ENCODE assay signal across 17 mouse cellular contexts in genomic region chr12:32169164-32169563, GRCm38 (mm10). TPM values are rescaled to one million over a fixed set of nuclear protein-coding genes. Genes with fewer than 3 reads are reported as not detected.
DNase-seq lines count a peak whose midpoint lies in the region; ATAC-seq and TF ChIP-seq lines count a peak whose summit lies in the region.
"Had no signal": no experiment of that assay in that cellular context is flagged by ENCODE, and none has a peak within 500 bp of the region (broad histone marks: within the 10 kb centered on the region; RNA-seq: fewer than 3 reads in every experiment).

No protein-coding gene starts in this region.

- no peak overlapping the region for H3K4me2 ChIP-seq in forebrain, embryonic 13.5 days
- H3K4me2 ChIP-seq in forebrain, embryonic 11.5 days (ENCODE audit: low read depth, low read length, severe bottlenecking), result no peak overlapping the region
- no peak overlapping the region for H3K4me2 ChIP-seq in forebrain, embryonic 14.5 days (ENCODE audit: low read length)
- no peak overlapping the region for H3K4me2 ChIP-seq in limb, embryonic 14.5 days (replicated peaks; ENCODE audit: low read depth, low read length, severe bottlenecking)
- H3K4me2 ChIP-seq: embryonic facial prominence, embryonic 13.5 days; intestine, embryonic 15.5 days; kidney, embryonic 15.5 days; liver, embryonic 12.5 days; lung, embryonic 14.5 days had no signal

- no peaks in the 10 kb centered on the region for H3K27me3 ChIP-seq in forebrain, embryonic 13.5 days
- H3K27me3 ChIP-seq in forebrain, embryonic 11.5 days (ENCODE audit: control insufficient read depth, insufficient read depth, low read length), result no peaks in the 10 kb centered on the region
- H3K27me3 ChIP-seq in forebrain, embryonic 14.5 days (replicated peaks; ENCODE audit: control insufficient read depth, insufficient read depth, low read length), result no peaks in the 10 kb centered on the region
- H3K27me3 ChIP-seq in limb, embryonic 14.5 days (ENCODE audit: control insufficient read depth, insufficient read depth, low read length), result no peaks in the 10 kb centered on the region
- H3K27me3 ChIP-seq: embryonic facial prominence, embryonic 13.5 days; intestine, embryonic 15.5 days; kidney, embryonic 15.5 days had no signal

- no peak overlapping the region for H3K4me3 ChIP-seq in forebrain, embryonic 13.5 days
- no peak overlapping the region for H3K4me3 ChIP-seq in forebrain, embryonic 11.5 days (ENCODE audit: low read depth, low read length)
- no peak overlapping the region for H3K4me3 ChIP-seq in forebrain, embryonic 14.5 days (ENCODE audit: low read depth, low read length)
- H3K4me3 ChIP-seq in limb, embryonic 14.5 days (replicated peaks; ENCODE audit: low read length), result no peak overlapping the region
- H3K4me3 ChIP-seq: embryonic facial prominence, embryonic 13.5 days; intestine, embryonic 15.5 days; kidney, embryonic 15.5 days; liver, embryonic 12.5 days had no signal

- no peaks in the 10 kb centered on the region for H3K36me3 ChIP-seq in forebrain, embryonic 13.5 days (ENCODE audit: poor library complexity, severe bottlenecking)
- no peaks in the 10 kb centered on the region for H3K36me3 ChIP-seq in forebrain, embryonic 11.5 days (ENCODE audit: control insufficient read depth, insufficient read depth, low read length)
- no peaks in the 10 kb centered on the region for H3K36me3 ChIP-seq in forebrain, embryonic 14.5 days (ENCODE audit: control insufficient read depth, insufficient read depth, low read length)
- no peaks in the 10 kb centered on the region for H3K36me3 ChIP-seq in limb, embryonic 14.5 days (ENCODE audit: control insufficient read depth, insufficient read depth, low read length)
- H3K36me3 ChIP-seq: embryonic facial prominence, embryonic 13.5 days; intestine, embryonic 15.5 days; kidney, embryonic 15.5 days; liver, embryonic 12.5 days had no signal

- no peak for TF ChIP-seq POLR2A in limb, embryonic 14.5 days (IDR thresholded peaks at IDR 0.05; ENCODE audit: borderline replicate concordance, extremely low read depth, insufficient read depth, insufficient read length)

- ATAC-seq in forebrain, embryonic 13.5 days, result peak; percentile 81
- no peak for ATAC-seq in forebrain, embryonic 11.5 days (replicated peaks; ENCODE audit: low FRiP score)
- ATAC-seq in forebrain, embryonic 14.5 days, result peak; percentile 86
- no peak for ATAC-seq in limb, embryonic 14.5 days (ENCODE audit: low FRiP score, low read depth)
- ATAC-seq: intestine, embryonic 15.5 days; liver, embryonic 12.5 days had no signal

- no peaks in the 10 kb centered on the region for H3K9me3 ChIP-seq in forebrain, embryonic 13.5 days (replicated peaks)
- no peaks in the 10 kb centered on the region for H3K9me3 ChIP-seq in forebrain, embryonic 11.5 days (ENCODE audit: control insufficient read depth, low read length)
- no peaks in the 10 kb centered on the region for H3K9me3 ChIP-seq in forebrain, embryonic 14.5 days (replicated peaks; ENCODE audit: control insufficient read depth, low read length)
- no peaks in the 10 kb centered on the region for H3K9me3 ChIP-seq in limb, embryonic 14.5 days (ENCODE audit: control insufficient read depth, low read length)
- H3K9me3 ChIP-seq: embryonic facial prominence, embryonic 13.5 days; intestine, embryonic 15.5 days; kidney, embryonic 15.5 days; liver, embryonic 12.5 days had no signal

- 0 out of 2 replicates have a peak, but pooled peaks cover 8% of the 10 kb centered on the region for H3K4me1 ChIP-seq in forebrain, embryonic 13.5 days
- H3K4me1 ChIP-seq in forebrain, embryonic 11.5 days (replicated peaks; ENCODE audit: control insufficient read depth, insufficient read depth, low read length), result 0 out of 2 replicates have a peak, but pooled peaks cover 2% of the 10 kb centered on the region
- H3K4me1 ChIP-seq in forebrain, embryonic 14.5 days (ENCODE audit: control insufficient read depth, insufficient read depth, low read length), result peaks cover 2% of the 10 kb centered on the region; the same call in 1 of the 2 replicates
- no peaks in the 10 kb centered on the region for H3K4me1 ChIP-seq in limb, embryonic 14.5 days (ENCODE audit: control insufficient read depth, insufficient read depth, low read length)
- H3K4me1 ChIP-seq: embryonic facial prominence, embryonic 13.5 days; intestine, embryonic 15.5 days; kidney, embryonic 15.5 days; liver, embryonic 12.5 days had no signal

- peak overlapping the region; percentile 45 for H3K27ac ChIP-seq in forebrain, embryonic 13.5 days
- H3K27ac ChIP-seq in forebrain, embryonic 11.5 days (ENCODE audit: low read depth, low read length), result no peak overlapping the region
- no peak overlapping the region for H3K27ac ChIP-seq in forebrain, embryonic 14.5 days (ENCODE audit: low read depth, low read length)
- H3K27ac ChIP-seq in limb, embryonic 14.5 days (replicated peaks; ENCODE audit: low read depth, low read length), result no peak overlapping the region
- H3K27ac ChIP-seq: embryonic facial prominence, embryonic 13.5 days; intestine, embryonic 15.5 days; kidney, embryonic 15.5 days; liver, embryonic 12.5 days; stomach, postnatal 0 days had no signal

- 5% methylated on average over 5 of the region's 5 CpGs for WGBS in forebrain, embryonic 13.5 days
- WGBS in forebrain, embryonic 11.5 days, result 7% methylated on average over 5 of the region's 5 CpGs
- WGBS in forebrain, embryonic 14.5 days, result 9% methylated on average over 5 of the region's 5 CpGs
- 11% methylated on average over 5 of the region's 5 CpGs for WGBS in limb, embryonic 14.5 days

- H3K9ac ChIP-seq in forebrain, embryonic 13.5 days, result no peak overlapping the region
- H3K9ac ChIP-seq in forebrain, embryonic 11.5 days (ENCODE audit: low read length), result no peak overlapping the region
- no peak overlapping the region for H3K9ac ChIP-seq in forebrain, embryonic 14.5 days (ENCODE audit: low read length)
- no peak overlapping the region for H3K9ac ChIP-seq in limb, embryonic 14.5 days (ENCODE audit: low read depth, low read length, severe bottlenecking)
- H3K9ac ChIP-seq: embryonic facial prominence, embryonic 13.5 days; intestine, embryonic 15.5 days; kidney, embryonic 15.5 days; liver, embryonic 12.5 days; lung, embryonic 14.5 days had no signal

- DNase-seq in forebrain, embryonic 11.5 days (ENCODE audit: low spot score), result no peak
- DNase-seq in ES-CJ7 (ENCODE audit: low read depth, low spot score), result peak; percentile 77
- peak; percentile 61 for DNase-seq in forebrain, embryonic 14.5 days (ENCODE audit: low spot score)
- peak; percentile 3 for DNase-seq in limb, embryonic 14.5 days (ENCODE audit: low spot score)
- no peak for DNase-seq in right cerebral cortex, postnatal 25 days
- no peak for DNase-seq in urinary bladder, postnatal 4 days (ENCODE audit: low spot score in 2 of 2)
- DNase-seq: cerebellum, adult 18-20 months; cerebellum, postnatal 36 days; gastrocnemius, postnatal 14 days; layer of hippocampus, postnatal 36 days; lung, embryonic 14.5 days had no signal

RNA-seq across cellular contexts. Expression of gene Pik3cg, which starts 39.3 kb away (rescaled TPM):
- 0.60 and 0.61 TPM in 2 replicates for polyA plus RNA-seq in forebrain, embryonic 13.5 days (2015; fragmentation: Nextera tagmentation; extraction: Ambion mirVana)
- polyA plus RNA-seq in forebrain, embryonic 11.5 days (2014; fragmentation: Nextera tagmentation; extraction: Ambion mirVana), result 1.3 and 1.4 TPM in 2 replicates
- 1.3 and 1.4 TPM in 2 replicates for polyA plus RNA-seq in forebrain, embryonic 14.5 days (2014; fragmentation: Nextera tagmentation; extraction: Ambion mirVana)
- polyA plus RNA-seq in limb, embryonic 14.5 days (2012; rRNA removed), result 2.8 and 2.9 TPM in 2 replicates
- polyA plus RNA-seq in limb, embryonic 14.5 days (2014; fragmentation: Nextera tagmentation; extraction: Ambion mirVana), result 3.6 and 4.7 TPM in 2 replicates

Comparison
In these comparisons a context has a peak if more than half of its experiments do, and no peak if none do; other contexts are left out.
1. ATAC-seq: peak in forebrain, embryonic 13.5 days (single experiment) and forebrain, embryonic 14.5 days (single experiment); none in forebrain, embryonic 11.5 days (single experiment) and limb, embryonic 14.5 days (single experiment).
2. DNase-seq: peak in ES-CJ7 (single experiment), forebrain, embryonic 14.5 days (single experiment) and limb, embryonic 14.5 days (single experiment); none in forebrain, embryonic 11.5 days (single experiment), right cerebral cortex, postnatal 25 days (single experiment) and urinary bladder, postnatal 4 days (0 of 2).